9 mouse cellular contexts compared by ENCODE assay signal in genomic region chr4:101244257-101245011, GRCm38 (mm10). TPM values are rescaled to one million over a fixed set of nuclear protein-coding genes. Genes with fewer than 3 reads are reported as not detected.
DNase-seq lines count a peak whose midpoint lies in the region; ATAC-seq and TF ChIP-seq lines count a peak whose summit lies in the region.
"Had no signal": no experiment of that assay in that cellular context is flagged by ENCODE, and none has a peak within 500 bp of the region (broad histone marks: within the 10 kb centered on the region; RNA-seq: fewer than 3 reads in every experiment).

No protein-coding gene starts in this region.

- H3K36me3 ChIP-seq in forebrain, postnatal 0 days (ENCODE audit: insufficient read depth), result no peaks in the 10 kb centered on the region
- no peaks in the 10 kb centered on the region for H3K36me3 ChIP-seq in forebrain, embryonic 14.5 days (ENCODE audit: control insufficient read depth, insufficient read depth, low read length)
- no peaks in the 10 kb centered on the region for H3K36me3 ChIP-seq in midbrain, postnatal 0 days (ENCODE audit: insufficient read depth, low read length)
- no peaks in the 10 kb centered on the region for H3K36me3 ChIP-seq in midbrain, embryonic 16.5 days (ENCODE audit: control insufficient read depth, insufficient read depth, low read length)
- H3K36me3 ChIP-seq in liver, embryonic 13.5 days, result no peaks in the 10 kb centered on the region
- H3K36me3 ChIP-seq in splenic B cell, adult 2 months (ENCODE audit: control insufficient read depth, insufficient read depth, low read length, poor library complexity, severe bottlenecking), result no peaks in the 10 kb centered on the region; the same call in 1 of the 2 replicates

- no peak overlapping the region for H3K4me3 ChIP-seq in forebrain, postnatal 0 days (ENCODE audit: low read depth, low read length)
- H3K4me3 ChIP-seq in forebrain, embryonic 14.5 days (ENCODE audit: low read depth, low read length), result no peak overlapping the region
- no peak overlapping the region for H3K4me3 ChIP-seq in midbrain, postnatal 0 days (ENCODE audit: low read depth, low read length)
- no peak overlapping the region for H3K4me3 ChIP-seq in midbrain, embryonic 16.5 days (ENCODE audit: low read depth, low read length)
- no peak overlapping the region for H3K4me3 ChIP-seq in liver, embryonic 13.5 days (replicated peaks)
- H3K4me3 ChIP-seq: forebrain, embryonic 13.5 days had no signal

- H3K9me3 ChIP-seq in forebrain, postnatal 0 days (ENCODE audit: low read length), result no peaks in the 10 kb centered on the region
- no peaks in the 10 kb centered on the region for H3K9me3 ChIP-seq in forebrain, embryonic 14.5 days (replicated peaks; ENCODE audit: control insufficient read depth, low read length)
- H3K9me3 ChIP-seq in midbrain, postnatal 0 days (ENCODE audit: low read length), result no peaks in the 10 kb centered on the region
- no peaks in the 10 kb centered on the region for H3K9me3 ChIP-seq in midbrain, embryonic 16.5 days (replicated peaks; ENCODE audit: control insufficient read depth, low read length, poor library complexity, severe bottlenecking)
- H3K9me3 ChIP-seq in liver, embryonic 13.5 days (replicated peaks), result no peaks in the 10 kb centered on the region
- H3K9me3 ChIP-seq: forebrain, embryonic 13.5 days had no signal

- H3K27ac ChIP-seq in forebrain, postnatal 0 days (ENCODE audit: low read depth, low read length), result no peak overlapping the region
- H3K27ac ChIP-seq in forebrain, embryonic 14.5 days (ENCODE audit: low read depth, low read length), result no peak overlapping the region
- no peak overlapping the region for H3K27ac ChIP-seq in midbrain, postnatal 0 days (ENCODE audit: low read depth, low read length)
- H3K27ac ChIP-seq in midbrain, embryonic 16.5 days (ENCODE audit: low read length), result no peak overlapping the region
- peak overlapping the region; percentile 7; the same call in 1 of the 2 replicates for H3K27ac ChIP-seq in liver, embryonic 13.5 days
- H3K27ac ChIP-seq: forebrain, embryonic 13.5 days had no signal

- H3K4me2 ChIP-seq in forebrain, postnatal 0 days (ENCODE audit: low read depth), result no peak overlapping the region
- no peak overlapping the region for H3K4me2 ChIP-seq in forebrain, embryonic 14.5 days (ENCODE audit: low read length)
- H3K4me2 ChIP-seq in midbrain, postnatal 0 days (ENCODE audit: low read depth, low read length, poor library complexity, severe bottlenecking), result no peak overlapping the region
- no peak overlapping the region for H3K4me2 ChIP-seq in midbrain, embryonic 16.5 days (ENCODE audit: low read length)
- H3K4me2 ChIP-seq in liver, embryonic 13.5 days, result no peak overlapping the region
- H3K4me2 ChIP-seq: forebrain, embryonic 13.5 days had no signal

- no peak for TF ChIP-seq CTCF in forebrain, postnatal 0 days (IDR thresholded peaks at IDR 0.05; ENCODE audit: low read depth)
- TF ChIP-seq CTCF in midbrain, postnatal 0 days (IDR thresholded peaks at IDR 0.05), result no peak

- 0 out of 2 replicates have a peak, but pooled peaks have one; percentile 32 for ATAC-seq in forebrain, postnatal 0 days
- no peak for ATAC-seq in forebrain, embryonic 14.5 days
- ATAC-seq in midbrain, postnatal 0 days (ENCODE audit: low FRiP score), result no peak
- no peak for ATAC-seq in midbrain, embryonic 16.5 days
- no peak for ATAC-seq in liver, embryonic 13.5 days (ENCODE audit: low read depth)
- ATAC-seq: forebrain, embryonic 13.5 days had no signal

- H3K4me1 ChIP-seq in forebrain, postnatal 0 days (ENCODE audit: insufficient read depth), result no peaks in the 10 kb centered on the region
- H3K4me1 ChIP-seq in forebrain, embryonic 14.5 days (ENCODE audit: control insufficient read depth, insufficient read depth, low read length), result no peaks in the 10 kb centered on the region
- H3K4me1 ChIP-seq in midbrain, postnatal 0 days (ENCODE audit: insufficient read depth, low read length), result no peaks in the 10 kb centered on the region
- H3K4me1 ChIP-seq in midbrain, embryonic 16.5 days (ENCODE audit: control insufficient read depth, insufficient read depth, low read length), result no peaks in the 10 kb centered on the region; the same call in 1 of the 2 replicates
- peaks cover 76% of the 10 kb centered on the region for H3K4me1 ChIP-seq in liver, embryonic 13.5 days (replicated peaks)
- H3K4me1 ChIP-seq: forebrain, embryonic 13.5 days had no signal

- no peaks in the 10 kb centered on the region for H3K27me3 ChIP-seq in forebrain, postnatal 0 days (ENCODE audit: insufficient read depth, low read length)
- no peaks in the 10 kb centered on the region for H3K27me3 ChIP-seq in forebrain, embryonic 14.5 days (replicated peaks; ENCODE audit: control insufficient read depth, insufficient read depth, low read length)
- no peaks in the 10 kb centered on the region for H3K27me3 ChIP-seq in midbrain, postnatal 0 days (ENCODE audit: insufficient read depth, low read length)
- no peaks in the 10 kb centered on the region for H3K27me3 ChIP-seq in midbrain, embryonic 16.5 days (ENCODE audit: control insufficient read depth, insufficient read depth, low read depth, low read length)
- H3K27me3 ChIP-seq in liver, embryonic 13.5 days, result no peaks in the 10 kb centered on the region
- no peaks in the 10 kb centered on the region for H3K27me3 ChIP-seq in splenic B cell, adult 2 months (ENCODE audit: control insufficient read depth, insufficient read depth, low read length, poor library complexity, severe bottlenecking)
- H3K27me3 ChIP-seq: forebrain, embryonic 13.5 days had no signal

- DNase-seq in forebrain, postnatal 0 days, result no peak
- DNase-seq in forebrain, embryonic 14.5 days (ENCODE audit: low spot score), result no peak
- peak; percentile 23 for DNase-seq in midbrain, postnatal 0 days (ENCODE audit: low spot score)
- no peak for DNase-seq in liver, embryonic 13.5 days
- peak; percentile 32 for DNase-seq in splenic B cell, adult 2 months (ENCODE audit: low read depth, low spot score)
- DNase-seq in adrenal gland, postnatal 36 days, result no peak
- no peak for DNase-seq in adrenal gland, postnatal 25 days

- H3K9ac ChIP-seq in forebrain, postnatal 0 days, result no peak overlapping the region
- no peak overlapping the region for H3K9ac ChIP-seq in forebrain, embryonic 14.5 days (ENCODE audit: low read length)
- no peak overlapping the region for H3K9ac ChIP-seq in midbrain, postnatal 0 days (replicated peaks; ENCODE audit: low read length, poor library complexity, severe bottlenecking)
- H3K9ac ChIP-seq in midbrain, embryonic 16.5 days (ENCODE audit: low read depth, low read length), result no peak overlapping the region
- H3K9ac ChIP-seq in liver, embryonic 13.5 days, result peak overlapping the region; percentile 37
- H3K9ac ChIP-seq: forebrain, embryonic 13.5 days had no signal

- 71% methylated on average over 6 of the region's 6 CpGs for WGBS in forebrain, postnatal 0 days
- 77% methylated on average over 6 of the region's 6 CpGs for WGBS in forebrain, embryonic 14.5 days
- 75% methylated on average over 6 of the region's 6 CpGs for whole genome bisulfite sequencing in midbrain, postnatal 0 days
- 74% methylated on average over 6 of the region's 6 CpGs for WGBS in midbrain, embryonic 16.5 days
- 45% methylated on average over 6 of the region's 6 CpGs for WGBS in liver, embryonic 13.5 days (ENCODE audit: insufficient replicate concordance)

RNA-seq across cellular contexts. Expression of gene Jak1, which starts 20.6 kb away (rescaled TPM):
- total RNA-seq in forebrain, postnatal 0 days (2014; rRNA removed), result 63.1 and 71.1 TPM in 2 replicates
- polyA plus RNA-seq in forebrain, postnatal 0 days (2015; fragmentation: Nextera tagmentation; extraction: Ambion mirVana), result 57.2 and 68.7 TPM in 2 replicates
- 43.6 and 58.5 TPM in 2 replicates for polyA plus RNA-seq in forebrain, embryonic 14.5 days (2014; fragmentation: Nextera tagmentation; extraction: Ambion mirVana)
- 76.1 and 87.5 TPM in 2 replicates for total RNA-seq in midbrain, postnatal 0 days (2014; rRNA removed)
- polyA plus RNA-seq in midbrain, postnatal 0 days (2015; fragmentation: Nextera tagmentation; extraction: Ambion mirVana), result 82.7 and 91.9 TPM in 2 replicates
- 74.9 and 85.3 TPM in 2 replicates for polyA plus RNA-seq in midbrain, embryonic 16.5 days (2015; fragmentation: Nextera tagmentation; extraction: Ambion mirVana)
- polyA plus RNA-seq in liver, embryonic 13.5 days (2015; fragmentation: Nextera tagmentation; extraction: Ambion mirVana), result 41.0 and 52.5 TPM in 2 replicates
- 100 to 1,000 TPM; 137 TPM for total RNA-seq in adrenal gland, postnatal 36 days (2021)
- 140 and 142 TPM in 2 replicates for total RNA-seq in adrenal gland, postnatal 25 days (2021)

Comparison
In these comparisons a context has a peak if more than half of its experiments do, and no peak if none do; other contexts are left out.
1. DNase-seq: peak in midbrain, postnatal 0 days (single experiment) and splenic B cell, adult 2 months (single experiment); none in forebrain, postnatal 0 days (single experiment), forebrain, embryonic 14.5 days (single experiment), liver, embryonic 13.5 days (single experiment), adrenal gland, postnatal 36 days (0 of 2) and adrenal gland, postnatal 25 days (single experiment).